Mouse (Mus musculus) heart, postnatal 25 days (tissue): Measurements from ENCODE around the gene Arhgef3. TPM values are rescaled to one million over a fixed set of nuclear protein-coding genes. Genes with fewer than 3 reads are reported as not detected.
A peak's percentile ranks its signal among the peaks of the same experiment; 100 is the strongest.

Source experiments
- DNase-seq: peaks from one replicate; pipeline ENCODE4 v3.0.0; 2022; ENCODE audit warnings: low spot score
- intact Hi-C: fragments of 180-260 bp; cut with DNase I; formaldehyde crosslinking; loops from one replicate; pipeline ENCODE4 v1.15.1; 2025
- microRNA-seq: library from miRNA; unstranded; fragments of <30 nt; microRNA quantifications from one replicate; pipeline ENCODE4 v1.2.0, GENCODE M21; 2022
- total RNA-seq, 2 experiments: library from RNA; stranded (reverse); gene quantifications; 2 replicates each; pipeline ENCODE4 v1.2.3; 2021

The Arhgef3 gene
- total RNA-seq, 2 experiments from 2014 or later = 29.0 to 34.1 TPM

DNA sequence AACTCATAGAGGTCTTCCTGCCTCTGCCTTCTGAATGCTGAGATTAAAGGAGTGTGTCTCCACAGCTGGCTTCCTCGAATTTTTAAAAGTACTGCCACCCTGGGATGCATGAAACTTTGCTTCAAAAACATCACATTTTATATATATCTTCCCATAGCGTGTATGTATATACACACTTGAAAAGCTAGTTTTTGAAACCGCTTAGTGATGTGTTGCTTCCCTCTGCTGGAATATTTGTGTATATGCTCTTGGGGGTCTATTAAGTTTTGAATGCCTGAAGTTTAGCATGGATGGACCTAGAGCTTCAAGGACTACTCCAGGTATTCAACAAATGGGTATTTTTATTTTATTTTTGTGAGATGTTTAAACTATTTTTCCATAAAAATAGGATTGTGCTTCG, 299.3 kb downstream of the Arhgef3 start:
- intact Hi-C loops = loop anchor here (1.0 to 5.0 kb wide), 4 partner anchors 77 to 302 kb away; partner anchors contain the start of gene Arhgef3

DNA sequence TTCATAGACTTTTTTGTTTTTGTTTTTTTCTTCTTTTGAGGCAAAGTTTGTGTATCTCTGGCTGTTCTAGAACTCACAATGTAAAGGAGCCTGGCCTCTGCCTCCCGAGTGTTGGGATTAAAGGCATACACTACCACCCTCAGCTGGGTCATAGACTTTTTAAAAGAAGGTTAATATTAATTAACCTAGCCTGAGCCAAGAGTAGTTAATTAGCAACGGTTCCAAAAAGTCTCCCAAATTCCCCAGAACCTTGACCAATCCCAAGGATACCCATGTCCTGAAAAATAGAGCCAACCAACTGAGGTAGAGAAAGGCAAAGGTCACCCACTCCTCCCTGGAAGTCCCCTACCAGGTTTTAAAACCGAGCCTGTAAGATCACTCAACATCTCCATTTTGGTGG, 306.1 kb downstream of the Arhgef3 start:
- no peak for DNase-seq
- intact Hi-C loops = loop anchor here (10.0 kb wide), 1 partner anchor 376 kb away; no protein-coding TSS in a partner anchor

More for the DNA sequence above, 299.3 kb downstream of the Arhgef3 start:
- DNase-seq = no peak

- no peak for DNase-seq
- intact Hi-C loops = loop anchor here (10.0 kb wide), 1 partner anchor 378 kb away; no protein-coding TSS in a partner anchor
These were observed 307.6 kb downstream of the Arhgef3 start for GRCm38 (mm10) chr14:27422301-27422700.

- intact Hi-C loops = loop anchor here (10.0 kb wide), 1 partner anchor 384 kb away; no protein-coding TSS in a partner anchor
- DNase-seq = peak; percentile 91
These were observed 313.9 kb downstream of the Arhgef3 start, which contains the start of gene Fam208a for GRCm38 (mm10) chr14:27428573-27428972. Gene Fam208a (plus strand): TSS chr14:27428834.

DNA sequence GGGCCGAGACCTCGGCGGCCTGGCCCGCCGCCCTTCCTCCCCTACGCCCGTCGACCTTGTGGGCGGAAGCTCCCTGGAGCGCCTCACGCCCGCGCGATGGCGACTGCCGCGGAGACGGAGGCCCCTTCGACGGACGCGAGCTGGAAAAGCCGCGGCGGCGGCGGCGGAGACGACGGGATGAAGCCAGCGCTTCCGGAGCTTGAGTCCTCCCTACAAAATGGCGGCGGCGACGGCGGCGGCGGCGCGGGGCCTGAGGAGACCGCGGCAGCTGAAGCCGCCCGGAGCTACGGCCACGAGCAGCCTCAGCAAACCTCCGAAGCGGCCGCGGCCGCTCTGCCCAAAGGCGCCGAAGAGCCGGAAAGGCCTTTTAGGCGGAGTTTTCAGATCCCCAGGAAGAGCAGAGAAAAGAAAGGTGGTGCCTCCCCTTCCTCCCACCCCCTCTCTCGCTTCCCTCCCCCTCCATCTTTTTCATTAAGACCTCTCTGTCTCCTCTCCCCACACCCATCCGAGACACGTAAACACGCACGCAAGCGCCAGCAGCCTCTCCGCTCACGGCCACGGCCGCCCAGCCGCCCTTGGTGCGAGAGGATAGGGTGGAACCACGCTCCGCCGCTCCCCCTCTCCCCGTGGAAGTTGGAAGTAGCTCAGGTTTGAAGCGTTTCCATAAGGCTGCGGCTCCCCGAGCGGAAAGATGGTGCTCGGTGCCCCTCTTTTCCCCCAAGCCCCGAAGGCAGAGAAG, 314.4 kb downstream of the Arhgef3 start:
- intact Hi-C loops = loop anchor here (10.0 kb wide), 1 partner anchor 384 kb away; no protein-coding TSS in a partner anchor
- DNase-seq = peak; percentile 82

DNA sequence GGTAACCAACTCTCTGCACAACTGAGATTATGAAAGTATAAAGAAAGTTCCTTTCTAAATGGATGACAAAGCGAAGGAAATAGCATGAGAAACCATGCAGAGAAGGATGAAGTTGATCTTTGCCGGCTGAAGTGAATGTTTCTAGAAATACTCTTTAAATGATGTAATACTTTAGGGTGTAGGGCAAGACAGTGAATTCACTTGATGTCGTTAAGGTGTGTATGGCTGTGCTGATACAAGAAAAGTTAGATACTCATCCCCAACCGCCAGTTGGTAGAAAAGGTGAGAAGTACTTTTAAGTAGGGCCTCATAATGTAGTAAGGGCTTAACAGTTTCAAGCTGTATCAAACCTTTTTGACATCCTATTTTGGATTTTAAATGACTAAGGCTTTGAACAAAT, 315.6 kb downstream of the Arhgef3 start:
- DNase-seq = no peak
- intact Hi-C loops = no loop called here

DNA sequence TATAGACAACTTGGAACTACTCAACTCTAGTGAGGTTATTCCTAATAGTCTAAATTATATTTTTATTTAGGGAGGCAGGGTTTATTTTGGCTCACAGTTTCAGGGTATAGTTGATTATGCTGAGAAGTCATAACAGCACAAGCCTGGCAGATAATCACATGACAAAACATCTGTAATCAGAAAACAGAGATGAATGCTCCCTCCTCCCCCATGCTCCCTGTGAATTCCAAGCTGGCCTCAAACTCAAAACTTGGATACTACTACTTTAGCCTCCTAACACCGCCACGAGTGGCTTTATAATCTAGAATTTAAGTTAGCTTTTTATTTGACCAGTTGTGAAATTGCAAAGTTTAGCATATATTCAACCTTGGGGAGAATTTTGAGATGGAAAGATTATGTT, 317.4 kb downstream of the Arhgef3 start:
- intact Hi-C loops = no loop called here
- no peak for DNase-seq

DNA sequence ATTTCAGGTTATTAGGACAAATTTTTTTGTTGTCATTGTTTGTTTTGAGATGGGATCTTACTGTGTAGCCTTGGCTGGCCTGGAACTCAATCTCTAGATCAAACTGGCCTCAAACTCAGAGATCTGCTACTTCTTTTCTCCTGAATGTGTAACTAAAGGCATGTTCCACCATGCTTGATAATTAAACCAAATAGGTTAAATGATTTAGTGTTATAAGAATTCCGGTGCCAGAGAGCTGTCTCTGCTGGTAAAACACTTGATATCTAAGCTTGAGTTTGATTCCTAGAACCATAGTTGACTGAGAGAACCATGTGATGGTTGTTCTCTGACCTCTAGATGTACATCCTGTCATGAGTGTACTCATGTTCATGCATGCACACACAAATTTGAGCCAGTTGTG, 321.4 kb downstream of the Arhgef3 start:
- intact Hi-C loops = no loop called here
- DNase-seq = no peak

- DNase-seq = no peak
- intact Hi-C loops = no loop called here
These were observed 322.1 kb downstream of the Arhgef3 start for GRCm38 (mm10) chr14:27436826-27437225.

DNA sequence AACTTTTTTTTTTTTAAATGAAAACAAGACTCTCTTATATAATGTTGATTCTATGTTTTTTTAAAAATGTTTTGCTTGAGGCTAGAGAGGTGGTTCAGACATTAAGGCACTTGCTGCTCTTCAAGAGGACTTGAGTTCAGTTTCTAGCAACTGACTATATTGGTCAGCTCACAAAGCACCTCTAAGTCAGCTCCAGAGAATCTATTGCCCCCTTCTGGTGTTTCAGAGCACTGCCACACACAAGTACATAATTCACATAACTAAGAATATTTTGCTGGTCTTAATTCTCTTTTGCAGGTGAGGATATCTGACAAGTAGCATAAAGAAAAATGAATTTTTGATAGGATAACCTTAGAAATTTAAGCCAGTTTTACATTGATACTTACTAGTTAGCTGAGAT, 326.2 kb downstream of the Arhgef3 start:
- DNase-seq = no peak
- intact Hi-C loops = no loop called here

GRCm38 (mm10) chr14:27444851-27445281, 330.2 kb downstream of the Arhgef3 start:
- no peak for DNase-seq
- intact Hi-C loops = no loop called here

DNA sequence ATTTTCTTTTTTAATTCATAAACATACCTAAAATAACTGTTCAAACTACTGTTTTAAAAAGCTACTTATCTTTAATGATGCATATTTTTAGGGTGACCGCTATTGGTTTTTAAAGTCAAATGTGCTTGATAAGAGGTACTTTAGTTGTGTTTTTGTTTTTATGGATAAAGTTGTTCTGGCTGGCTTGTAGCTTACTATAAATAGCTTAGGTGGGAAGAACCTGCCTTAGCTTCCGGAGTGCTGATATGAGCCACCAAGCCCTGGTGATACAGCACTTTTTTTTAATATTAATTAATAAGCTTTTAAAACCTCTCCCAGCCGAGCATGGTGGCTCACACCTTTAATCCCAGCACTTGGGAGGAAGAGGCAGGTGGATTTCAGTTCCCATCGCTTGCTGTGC, 332.3 kb downstream of the Arhgef3 start:
- no peak for DNase-seq
- intact Hi-C loops = no loop called here

Small RNA genes lying within 50 kb of the gene (microRNA-seq; reads per million reads assigned to microRNA genes)
- not detected for gene Gm23633

Other genes starting within 250 kb of the Arhgef3 start
- gene Asb14, start 220.3 kb upstream of the Arhgef3 start, total RNA-seq = 10 to 100 TPM; 72.9 to 74.0 TPM
- 10 to 100 TPM; 18.4 to 19.4 TPM for gene Appl1, start 143.7 kb upstream of the Arhgef3 start, total RNA-seq
- not detected for gene Hesx1, start 120.5 kb upstream of the Arhgef3 start, total RNA-seq
- 1 to 10 TPM; 3.6 to 5.7 TPM for gene Il17rd, start 76.0 kb upstream of the Arhgef3 start, total RNA-seq